Mouse (Mus musculus): Measurements from ENCODE around the gene Capn11. TPM values are rescaled to one million over a fixed set of nuclear protein-coding genes. Genes with fewer than 3 reads are reported as not detected.

Capn11 gene
- polyA plus RNA-seq, 1 experiment, result 28.4 TPM

GRCm38 (mm10) chr17:45667481-45667880 lies 8.4 kb upstream of the Capn11 start:
- no peak for TF ChIP-seq CTCF (IDR thresholded peaks at IDR 0.05; ENCODE audit: control insufficient read depth, insufficient read depth, insufficient replicate concordance, low read depth, low read length)
- no peak for TF ChIP-seq POLR2A (IDR thresholded peaks at IDR 0.05; ENCODE audit: control insufficient read depth, low read depth, low read length)
- no peak overlapping the region for H3K4me3 ChIP-seq (ENCODE audit: control insufficient read depth, low read depth, low read length)
- no peaks in the 10 kb centered on the region for H3K36me3 ChIP-seq (ENCODE audit: control insufficient read depth, insufficient read depth, low read length)
- H3K4me1 ChIP-seq (ENCODE audit: control insufficient read depth, insufficient read depth, low read length), result peaks cover 12% of the 10 kb centered on the region
- no peaks in the 10 kb centered on the region for H3K27me3 ChIP-seq (ENCODE audit: control insufficient read depth, insufficient read depth, low read length)
- H3K27ac ChIP-seq (ENCODE audit: control insufficient read depth, insufficient read depth, low read depth, low read length), result no peak overlapping the region

- TF ChIP-seq POLR2A (IDR thresholded peaks at IDR 0.05; ENCODE audit: control insufficient read depth, low read depth, low read length), result no peak
- no peak for TF ChIP-seq CTCF (IDR thresholded peaks at IDR 0.05; ENCODE audit: control insufficient read depth, insufficient read depth, insufficient replicate concordance, low read depth, low read length)
- H3K4me1 ChIP-seq (ENCODE audit: control insufficient read depth, insufficient read depth, low read length), result peaks cover 20% of the 10 kb centered on the region
- no peaks in the 10 kb centered on the region for H3K36me3 ChIP-seq (ENCODE audit: control insufficient read depth, insufficient read depth, low read length)
- H3K4me3 ChIP-seq (ENCODE audit: control insufficient read depth, low read depth, low read length), result no peak overlapping the region
- no peak overlapping the region for H3K27ac ChIP-seq (ENCODE audit: control insufficient read depth, insufficient read depth, low read depth, low read length)
- no peaks in the 10 kb centered on the region for H3K27me3 ChIP-seq (ENCODE audit: control insufficient read depth, insufficient read depth, low read length)
Observed at GRCm38 (mm10) chr17:45666091-45666490, 7.0 kb upstream of the Capn11 start.

- TF ChIP-seq POLR2A (IDR thresholded peaks at IDR 0.05; ENCODE audit: control insufficient read depth, low read depth, low read length), result no peak
- no peak for TF ChIP-seq CTCF (IDR thresholded peaks at IDR 0.05; ENCODE audit: control insufficient read depth, insufficient read depth, insufficient replicate concordance, low read depth, low read length)
- H3K27ac ChIP-seq (ENCODE audit: control insufficient read depth, insufficient read depth, low read depth, low read length), result no peak overlapping the region
- peaks cover 34% of the 10 kb centered on the region for H3K4me1 ChIP-seq (ENCODE audit: control insufficient read depth, insufficient read depth, low read length)
- H3K27me3 ChIP-seq (ENCODE audit: control insufficient read depth, insufficient read depth, low read length), result no peaks in the 10 kb centered on the region
- no peaks in the 10 kb centered on the region for H3K36me3 ChIP-seq (ENCODE audit: control insufficient read depth, insufficient read depth, low read length)
- H3K4me3 ChIP-seq (ENCODE audit: control insufficient read depth, low read depth, low read length), result no peak overlapping the region; the same call in 1 of the 2 replicates
Observed at GRCm38 (mm10) chr17:45664608-45665007, 5.5 kb upstream of the Capn11 start.

- H3K36me3 ChIP-seq (ENCODE audit: control insufficient read depth, insufficient read depth, low read length), result no peaks in the 10 kb centered on the region
- H3K4me3 ChIP-seq (ENCODE audit: control insufficient read depth, low read depth, low read length), result peak overlapping the region; percentile 45
- peaks cover 41% of the 10 kb centered on the region for H3K4me1 ChIP-seq (ENCODE audit: control insufficient read depth, insufficient read depth, low read length)
- H3K27me3 ChIP-seq (ENCODE audit: control insufficient read depth, insufficient read depth, low read length), result no peaks in the 10 kb centered on the region
- TF ChIP-seq CTCF (IDR thresholded peaks at IDR 0.05; ENCODE audit: control insufficient read depth, insufficient read depth, insufficient replicate concordance, low read depth, low read length) (peak; percentile 99), POLR2A (IDR thresholded peaks at IDR 0.05; ENCODE audit: control insufficient read depth, low read depth, low read length) (no peak)
- no peak overlapping the region for H3K27ac ChIP-seq (ENCODE audit: control insufficient read depth, insufficient read depth, low read depth, low read length)
Observed at GRCm38 (mm10) chr17:45663106-45663919, 4.2 kb upstream of the Capn11 start.

- H3K27ac ChIP-seq (ENCODE audit: control insufficient read depth, insufficient read depth, low read depth, low read length), result no peak overlapping the region
- H3K27me3 ChIP-seq (ENCODE audit: control insufficient read depth, insufficient read depth, low read length), result no peaks in the 10 kb centered on the region
- TF ChIP-seq CTCF (IDR thresholded peaks at IDR 0.05; ENCODE audit: control insufficient read depth, insufficient read depth, insufficient replicate concordance, low read depth, low read length) (peak; percentile 23; the same call in 1 of the 2 replicates), POLR2A (IDR thresholded peaks at IDR 0.05; ENCODE audit: control insufficient read depth, low read depth, low read length) (no peak)
- no peak overlapping the region for H3K4me3 ChIP-seq (ENCODE audit: control insufficient read depth, low read depth, low read length)
- H3K36me3 ChIP-seq (ENCODE audit: control insufficient read depth, insufficient read depth, low read length), result no peaks in the 10 kb centered on the region
- peaks cover 18% of the 10 kb centered on the region for H3K4me1 ChIP-seq (ENCODE audit: control insufficient read depth, insufficient read depth, low read length)
Observed at GRCm38 (mm10) chr17:45655820-45656219, 3.3 kb downstream of the Capn11 start.

- Histone ChIP-seq H3K27ac (ENCODE audit: control insufficient read depth, insufficient read depth, low read depth, low read length) (no peak overlapping the region), H3K4me1 (ENCODE audit: control insufficient read depth, insufficient read depth, low read length) (no peaks in the 10 kb centered on the region), H3K27me3 (ENCODE audit: control insufficient read depth, insufficient read depth, low read length) (no peaks in the 10 kb centered on the region), H3K36me3 (ENCODE audit: control insufficient read depth, insufficient read depth, low read length) (no peaks in the 10 kb centered on the region; the same call in 1 of the 2 replicates), H3K4me3 (ENCODE audit: control insufficient read depth, low read depth, low read length) (no peak overlapping the region)
- TF ChIP-seq CTCF (IDR thresholded peaks at IDR 0.05; ENCODE audit: control insufficient read depth, insufficient read depth, insufficient replicate concordance, low read depth, low read length), result no peak
Observed at GRCm38 (mm10) chr17:45653233-45653632, 5.9 kb downstream of the Capn11 start.

GRCm38 (mm10) chr17:45644185-45644584 lies 14.9 kb downstream of the Capn11 start:
- Histone ChIP-seq H3K27ac (ENCODE audit: control insufficient read depth, insufficient read depth, low read depth, low read length) (no peak overlapping the region), H3K36me3 (ENCODE audit: control insufficient read depth, insufficient read depth, low read length) (no peaks in the 10 kb centered on the region), H3K27me3 (ENCODE audit: control insufficient read depth, insufficient read depth, low read length) (no peaks in the 10 kb centered on the region), H3K4me3 (ENCODE audit: control insufficient read depth, low read depth, low read length) (no peak overlapping the region), H3K4me1 (ENCODE audit: control insufficient read depth, insufficient read depth, low read length) (peaks cover 2% of the 10 kb centered on the region; the same call in 1 of the 2 replicates)
- TF ChIP-seq POLR2A (IDR thresholded peaks at IDR 0.05; ENCODE audit: control insufficient read depth, low read depth, low read length) (no peak), CTCF (IDR thresholded peaks at IDR 0.05; ENCODE audit: control insufficient read depth, insufficient read depth, insufficient replicate concordance, low read depth, low read length) (no peak)
